Mouse (Mus musculus): ENCODE data around the gene Smdt1. TPM values are rescaled to one million over a fixed set of nuclear protein-coding genes. Genes with fewer than 3 reads are reported as not detected.

Gene Smdt1
- 186 and 226 TPM in 2 replicates for total RNA-seq (2014; rRNA removed)
- 352 and 383 TPM in 2 replicates for polyA plus RNA-seq (2015; fragmentation: Nextera tagmentation; extraction: Ambion mirVana)

DNA sequence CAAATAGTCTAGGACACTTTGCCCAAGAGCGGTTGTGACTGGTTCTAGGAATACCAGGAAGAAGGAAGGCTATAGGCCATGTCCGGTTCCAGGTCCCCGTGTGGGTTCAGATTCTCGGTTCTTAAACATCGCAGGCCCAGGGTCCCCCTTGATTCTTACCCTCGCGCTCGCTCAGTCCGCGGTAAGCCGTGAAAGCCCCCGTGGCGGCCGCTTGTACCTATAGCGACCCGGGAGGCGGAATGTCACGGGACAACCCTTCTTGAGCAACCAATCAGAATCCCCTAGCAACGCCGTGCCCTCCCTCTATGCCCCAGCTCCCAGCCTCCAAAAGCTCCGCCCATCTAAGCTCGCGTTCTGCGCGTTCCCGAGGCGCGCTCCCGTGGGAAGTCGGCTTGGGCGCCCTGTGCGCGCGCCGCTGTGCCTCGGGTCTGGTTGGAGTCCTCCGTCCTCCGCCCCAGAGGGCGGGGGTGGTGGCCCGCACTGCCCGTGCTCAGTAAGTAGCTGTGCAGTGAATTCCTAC is at the start of gene Smdt1, which contains the start of the genes Naga and Pheta2:
Gene Smdt1, plus strand, starts transcription at position 367 of the 520 bp plus-strand sequence.
Gene Naga, minus strand, starts transcription at position 333 of the 520 bp plus-strand sequence.
Gene Pheta2, plus strand, starts transcription at position 350 of the 520 bp plus-strand sequence.
- Histone ChIP-seq H3K27ac (ENCODE audit: low read depth, low read length) (peak within 1 kb of the TSS; percentile 19; the same call in 1 of the 2 replicates), H3K9me3 (ENCODE audit: low read length) (no peaks in the 10 kb centered on the region), H3K4me2 (ENCODE audit: low read depth, low read length, poor library complexity, severe bottlenecking) (peak within 1 kb of the TSS; percentile 60), H3K4me1 (ENCODE audit: insufficient read depth, low read length) (peaks cover 7% of the 10 kb centered on the region), H3K4me3 (ENCODE audit: low read depth, low read length) (peak within 1 kb of the TSS; percentile 43), H3K36me3 (ENCODE audit: insufficient read depth, low read length) (peaks cover 17% of the 10 kb centered on the region; the same call in 1 of the 2 replicates), H3K27me3 (ENCODE audit: insufficient read depth, low read length) (peaks cover 9% of the 10 kb centered on the region; the same call in 1 of the 2 replicates), H3K9ac (replicated peaks; ENCODE audit: low read length, poor library complexity, severe bottlenecking) (peak within 1 kb of the TSS; percentile 50)
- peak; percentile 18; the same call in 1 of the 2 replicates for TF ChIP-seq CTCF (IDR thresholded peaks at IDR 0.05)
- peak; percentile 97 for DNase-seq (ENCODE audit: low spot score)
- WGBS, result under 1% methylated on average over 41 of the region's 41 CpGs
- peak; percentile 91 for ATAC-seq (ENCODE audit: low FRiP score)

DNA sequence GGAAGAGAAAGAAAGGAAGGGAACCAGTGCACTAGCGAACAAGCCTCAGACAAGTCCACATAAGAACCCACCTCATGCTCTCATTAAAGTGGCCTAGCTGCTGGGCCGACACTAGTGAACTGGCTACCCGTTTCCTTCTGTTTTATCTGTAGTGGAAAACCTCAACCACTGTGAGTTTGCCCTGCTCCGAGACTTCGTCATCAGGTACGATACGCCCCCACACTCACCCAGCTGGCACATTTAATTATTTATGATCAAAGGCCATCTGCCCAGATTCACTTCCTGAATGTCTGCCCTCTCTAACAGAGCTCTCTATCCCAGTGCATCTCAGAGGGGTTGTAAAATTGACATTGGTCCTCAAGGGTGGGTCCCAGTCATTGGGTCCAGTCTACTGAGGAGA is 48.5 kb upstream of the Smdt1 start:
- 77% methylated on average over 7 of the region's 7 CpGs for WGBS
- Histone ChIP-seq H3K4me1 (ENCODE audit: insufficient read depth, low read length) (peaks cover 5% of the 10 kb centered on the region; the same call in 1 of the 2 replicates), H3K27ac (ENCODE audit: low read depth, low read length) (no peak overlapping the region), H3K27me3 (ENCODE audit: insufficient read depth, low read length) (no peaks in the 10 kb centered on the region), H3K4me2 (ENCODE audit: low read depth, low read length, poor library complexity, severe bottlenecking) (no peak overlapping the region), H3K9ac (replicated peaks; ENCODE audit: low read length, poor library complexity, severe bottlenecking) (no peak overlapping the region), H3K4me3 (ENCODE audit: low read depth, low read length) (no peak overlapping the region), H3K9me3 (ENCODE audit: low read length) (no peaks in the 10 kb centered on the region), H3K36me3 (ENCODE audit: insufficient read depth, low read length) (peaks cover 47% of the 10 kb centered on the region)
- no peak for TF ChIP-seq CTCF (IDR thresholded peaks at IDR 0.05)
- ATAC-seq (ENCODE audit: low FRiP score), result no peak
- DNase-seq (ENCODE audit: low spot score), result no peak

DNA sequence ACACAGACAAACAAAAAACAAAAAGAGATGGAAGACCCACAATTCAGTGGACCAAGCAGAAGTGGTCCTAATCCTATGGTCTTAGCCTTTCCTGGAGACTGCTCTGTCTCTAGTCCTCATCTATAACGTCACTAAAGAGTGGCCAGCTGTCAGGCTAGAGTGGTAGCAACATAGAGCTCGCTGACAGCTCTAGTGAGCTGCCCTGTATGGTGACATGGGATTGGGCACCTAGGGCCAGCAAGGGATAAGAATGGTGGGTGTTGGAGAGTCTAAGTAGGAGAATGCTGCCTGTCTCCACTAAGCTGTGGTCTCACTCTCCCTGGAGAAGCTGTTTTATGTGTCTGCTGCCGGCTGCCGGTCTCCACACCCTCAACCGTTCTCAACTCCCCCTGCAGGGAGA is 45.9 kb upstream of the Smdt1 start:
- Histone ChIP-seq H3K27me3 (ENCODE audit: insufficient read depth, low read length) (no peaks in the 10 kb centered on the region), H3K4me2 (ENCODE audit: low read depth, low read length, poor library complexity, severe bottlenecking) (no peak overlapping the region), H3K4me3 (ENCODE audit: low read depth, low read length) (no peak overlapping the region), H3K27ac (ENCODE audit: low read depth, low read length) (0 out of 2 replicates have a peak overlapping the region, but pooled peaks have one; percentile 47), H3K9ac (replicated peaks; ENCODE audit: low read length, poor library complexity, severe bottlenecking) (no peak overlapping the region), H3K4me1 (ENCODE audit: insufficient read depth, low read length) (peaks cover 5% of the 10 kb centered on the region; the same call in 1 of the 2 replicates), H3K9me3 (ENCODE audit: low read length) (no peaks in the 10 kb centered on the region), H3K36me3 (ENCODE audit: insufficient read depth, low read length) (peaks cover 30% of the 10 kb centered on the region)
- DNase-seq (ENCODE audit: low spot score) (no peak), ATAC-seq (ENCODE audit: low FRiP score) (no peak)
- peak; percentile 3; the same call in 1 of the 2 replicates for TF ChIP-seq CTCF (IDR thresholded peaks at IDR 0.05)
- WGBS, result 10% methylated on average over 5 of the region's 5 CpGs

DNA sequence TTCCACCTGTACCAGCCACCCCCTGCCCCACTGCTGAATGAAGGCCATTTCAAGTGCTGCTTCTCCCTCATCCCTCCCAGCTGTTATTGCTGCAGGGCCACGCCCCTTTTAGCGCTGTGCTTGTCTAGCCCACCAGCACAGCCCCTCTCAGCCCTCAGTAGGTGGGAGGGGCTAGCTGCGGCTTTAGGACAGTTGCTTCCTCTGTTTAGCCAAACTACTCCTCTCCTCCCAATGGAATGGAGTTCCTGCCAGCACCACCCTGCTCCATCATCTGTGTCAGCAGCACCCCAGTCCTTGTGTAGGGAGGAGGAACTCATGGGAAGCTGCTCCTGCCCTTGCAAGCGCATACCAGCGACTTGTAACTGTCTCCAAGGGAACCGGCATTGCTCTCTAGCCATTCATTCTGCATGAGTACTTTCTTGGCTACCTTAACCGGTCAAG is 45.5 kb upstream of the Smdt1 start:
- no peaks in the 10 kb centered on the region for H3K27me3 ChIP-seq (ENCODE audit: insufficient read depth, low read length)
- peaks cover 5% of the 10 kb centered on the region; the same call in 1 of the 2 replicates for H3K4me1 ChIP-seq (ENCODE audit: insufficient read depth, low read length)
- H3K9me3 ChIP-seq (ENCODE audit: low read length), result no peaks in the 10 kb centered on the region
- ATAC-seq (ENCODE audit: low FRiP score) (peak; percentile 65), DNase-seq (ENCODE audit: low spot score) (peak; percentile 76)
- H3K9ac ChIP-seq (replicated peaks; ENCODE audit: low read length, poor library complexity, severe bottlenecking), result no peak overlapping the region
- 3% methylated on average over 7 of the region's 7 CpGs for WGBS
- H3K36me3 ChIP-seq (ENCODE audit: insufficient read depth, low read length), result peaks cover 25% of the 10 kb centered on the region
- H3K4me3 ChIP-seq (ENCODE audit: low read depth, low read length), result no peak overlapping the region
- peak overlapping the region; percentile 47; the same call in 1 of the 2 replicates for H3K27ac ChIP-seq (ENCODE audit: low read depth, low read length)
- TF ChIP-seq CTCF (IDR thresholded peaks at IDR 0.05), result no peak
- H3K4me2 ChIP-seq (ENCODE audit: low read depth, low read length, poor library complexity, severe bottlenecking), result no peak overlapping the region

DNA sequence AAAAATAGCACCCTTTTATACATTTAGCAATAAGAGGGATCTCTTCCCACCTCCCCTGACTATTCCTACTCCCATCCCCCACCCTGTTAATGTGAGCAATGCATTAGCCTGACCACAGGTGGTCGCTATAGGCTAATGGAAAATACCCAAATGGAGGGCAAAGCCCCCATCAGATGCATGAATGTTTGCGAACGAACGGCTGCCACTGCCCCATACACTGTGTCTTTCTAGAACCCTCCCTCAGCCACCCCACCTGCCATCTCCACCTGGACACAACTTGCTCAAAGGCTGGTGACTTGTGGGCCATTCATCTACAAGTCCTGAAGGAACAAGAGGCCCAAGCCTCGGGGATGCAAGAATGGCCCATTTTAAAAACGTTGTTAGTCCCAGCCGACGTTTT is 44.7 kb upstream of the Smdt1 start:
- no peak for ATAC-seq (ENCODE audit: low FRiP score)
- DNase-seq (ENCODE audit: low spot score), result peak; percentile 83
- TF ChIP-seq CTCF (IDR thresholded peaks at IDR 0.05), result peak; percentile 85
- no peaks in the 10 kb centered on the region for H3K27me3 ChIP-seq (ENCODE audit: insufficient read depth, low read length)
- no peak overlapping the region for H3K4me2 ChIP-seq (ENCODE audit: low read depth, low read length, poor library complexity, severe bottlenecking)
- H3K4me3 ChIP-seq (ENCODE audit: low read depth, low read length), result no peak overlapping the region
- H3K4me1 ChIP-seq (ENCODE audit: insufficient read depth, low read length), result peaks cover 5% of the 10 kb centered on the region; the same call in 1 of the 2 replicates
- H3K27ac ChIP-seq (ENCODE audit: low read depth, low read length), result peak overlapping the region; percentile 55; the same call in 1 of the 2 replicates
- H3K9ac ChIP-seq (replicated peaks; ENCODE audit: low read length, poor library complexity, severe bottlenecking), result no peak overlapping the region
- 34% methylated on average over 8 of the region's 8 CpGs for WGBS
- peaks cover 18% of the 10 kb centered on the region for H3K36me3 ChIP-seq (ENCODE audit: insufficient read depth, low read length)
- H3K9me3 ChIP-seq (ENCODE audit: low read length), result no peaks in the 10 kb centered on the region

Measured in midbrain, postnatal 0 days (tissue).